Mouse (Mus musculus): Measurements from ENCODE around the gene Hic1. TPM values are rescaled to one million over a fixed set of nuclear protein-coding genes. Genes with fewer than 3 reads are reported as not detected.
A peak's percentile ranks its signal among the peaks of the same experiment; 100 is the strongest.

Hic1 gene
- total RNA-seq, 2 experiments from 2014 or later: 3.8 to 3.9 TPM

- peak; percentile 69 to 76 for DNase-seq (ENCODE audit: low spot score in 2 of 2)
- H3K27ac ChIP-seq: peak overlapping the region; percentile 84
- no peak for TF ChIP-seq CTCF (conservative IDR thresholded peaks at IDR 0.05)
- H3K4me3 ChIP-seq: no peak overlapping the region
Observed at GRCm38 (mm10) chr11:75200935-75201334, 31.6 kb upstream of the Hic1 start.

GRCm38 (mm10) chr11:75199951-75200350, 30.6 kb upstream of the Hic1 start:
- H3K27ac ChIP-seq: peak overlapping the region; percentile 84
- no peak for DNase-seq (ENCODE audit: low spot score in 2 of 2)
- TF ChIP-seq CTCF (conservative IDR thresholded peaks at IDR 0.05): no peak
- H3K4me3 ChIP-seq: no peak overlapping the region

DNA sequence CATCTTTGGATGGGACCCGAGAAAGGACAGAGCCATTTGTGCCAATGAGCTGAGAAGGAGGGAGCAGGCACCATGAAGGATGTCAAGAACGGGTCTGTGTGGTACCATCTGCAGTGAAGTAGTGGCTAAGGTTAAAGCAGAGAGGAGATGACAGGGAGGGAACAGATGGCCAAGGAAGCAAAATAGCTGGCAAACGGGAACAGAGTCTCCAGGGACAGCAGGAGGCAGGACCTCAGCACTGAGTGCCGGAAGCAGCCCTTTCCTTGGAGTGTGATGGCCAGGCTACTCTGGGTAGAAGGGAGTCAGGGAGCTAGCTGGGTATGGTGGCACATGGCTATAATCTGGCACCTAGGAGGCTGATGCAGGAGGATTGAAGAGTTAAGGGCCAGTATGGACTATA, 29.5 kb upstream of the Hic1 start:
- Histone ChIP-seq H3K4me3 (no peak overlapping the region), H3K27ac (peak overlapping the region; percentile 65; the same call in 1 of the 2 replicates)
- TF ChIP-seq CTCF (conservative IDR thresholded peaks at IDR 0.05): no peak
- DNase-seq (ENCODE audit: low spot score in 2 of 2): no peak

- Histone ChIP-seq H3K4me3 (no peak overlapping the region), H3K27ac (peak overlapping the region; percentile 96)
- no peak for TF ChIP-seq CTCF (conservative IDR thresholded peaks at IDR 0.05)
- no peak for DNase-seq (ENCODE audit: low spot score in 2 of 2)
Observed at GRCm38 (mm10) chr11:75197956-75198355, 28.6 kb upstream of the Hic1 start.

DNA sequence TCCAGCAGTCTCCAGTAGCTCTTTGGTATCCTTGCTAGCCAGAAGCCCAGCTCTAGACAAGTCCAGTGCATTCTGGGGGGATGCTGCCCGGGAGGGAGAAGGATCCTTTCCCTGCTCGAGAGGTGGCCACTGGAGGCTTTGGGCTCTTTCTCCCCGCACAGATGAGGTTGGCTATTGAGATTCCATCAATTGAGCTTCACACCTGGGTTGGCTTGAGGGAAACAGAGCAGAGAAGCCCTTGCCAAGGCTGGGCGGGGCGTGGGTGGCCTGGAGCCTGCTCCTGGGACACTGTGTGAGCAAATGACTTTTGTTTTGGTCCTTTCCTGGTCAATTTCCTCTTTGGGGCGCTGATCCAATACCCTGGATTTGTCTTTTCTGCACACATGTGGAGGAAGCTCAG, 26.8 kb upstream of the Hic1 start:
- DNase-seq (ENCODE audit: low spot score in 2 of 2): no peak
- Histone ChIP-seq H3K4me3 (peak overlapping the region; percentile 87), H3K27ac (peak overlapping the region; percentile 96)
- no peak for TF ChIP-seq CTCF (conservative IDR thresholded peaks at IDR 0.05)

DNA sequence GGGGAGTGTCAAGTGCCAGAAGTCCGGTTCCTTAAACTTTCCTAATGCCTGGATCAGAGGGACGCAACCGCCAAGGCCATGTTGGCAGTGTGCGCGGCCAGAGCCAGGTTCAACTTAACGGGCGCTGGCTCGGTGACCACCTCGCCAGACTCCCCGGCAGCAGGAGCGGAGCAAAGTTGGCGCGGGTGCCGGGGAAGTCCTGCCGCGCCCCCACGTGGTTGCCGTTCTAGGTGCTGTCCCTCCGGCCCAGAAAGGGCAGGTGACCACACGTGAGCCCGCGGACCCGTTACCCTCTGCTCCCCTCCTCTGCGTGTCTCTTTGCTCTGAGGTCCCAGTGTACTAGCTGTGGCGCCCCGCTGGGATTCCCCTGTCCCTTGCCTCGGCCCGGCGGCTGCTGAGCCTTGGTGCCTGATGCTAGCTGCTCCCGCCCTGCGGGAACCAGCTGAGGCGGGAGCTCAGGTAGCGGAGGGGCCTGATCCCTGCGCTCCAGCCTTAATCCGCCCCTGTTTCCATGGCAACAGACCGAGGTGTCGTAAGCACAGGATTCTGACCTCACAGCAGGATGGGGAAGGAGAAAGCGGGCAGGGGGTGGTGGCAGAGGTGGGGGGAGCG, 25.6 kb upstream of the Hic1 start:
- H3K27ac ChIP-seq: peak overlapping the region; percentile 96
- DNase-seq (ENCODE audit: low spot score in 2 of 2): no peak

GRCm38 (mm10) chr11:75194121-75194849, 25.0 kb upstream of the Hic1 start:
- no peak for TF ChIP-seq CTCF (conservative IDR thresholded peaks at IDR 0.05)
- DNase-seq (ENCODE audit: low spot score in 2 of 2): no peak
- Histone ChIP-seq H3K4me3 (peak overlapping the region; percentile 87), H3K27ac (peak overlapping the region; percentile 96)

More for the DNA sequence above, 25.6 kb upstream of the Hic1 start:
- H3K4me3 ChIP-seq: peak overlapping the region; percentile 87
- TF ChIP-seq CTCF (conservative IDR thresholded peaks at IDR 0.05): peak; percentile 38

GRCm38 (mm10) chr11:75193256-75194071, 24.1 kb upstream of the Hic1 start, which contains the start of gene Rtn4rl1:
Rtn4rl1 (plus strand) TSS chr11:75193783.
- peak within 1 kb of the TSS; percentile 96 for H3K27ac ChIP-seq
- TF ChIP-seq CTCF (conservative IDR thresholded peaks at IDR 0.05): no peak
- DNase-seq (ENCODE audit: low spot score in 2 of 2): peak; percentile 73 to 77
- peak within 1 kb of the TSS; percentile 87 for H3K4me3 ChIP-seq

- DNase-seq (ENCODE audit: low spot score in 2 of 2): peak; percentile 76 to 81
- peak; percentile 88 for TF ChIP-seq CTCF (conservative IDR thresholded peaks at IDR 0.05)
- peak overlapping the region; percentile 87 for H3K4me3 ChIP-seq
- peak overlapping the region; percentile 96 for H3K27ac ChIP-seq
Observed at GRCm38 (mm10) chr11:75192336-75193214, 23.3 kb upstream of the Hic1 start.

- H3K27ac ChIP-seq: peak overlapping the region; percentile 96; the same call in 1 of the 2 replicates
- DNase-seq (ENCODE audit: low spot score in 2 of 2): no peak
- no peak overlapping the region for H3K4me3 ChIP-seq
- TF ChIP-seq CTCF (conservative IDR thresholded peaks at IDR 0.05): no peak
Observed at GRCm38 (mm10) chr11:75191841-75192240, 22.5 kb upstream of the Hic1 start.

- H3K27ac ChIP-seq: peak within 1 kb of the TSS; percentile 96
- TF ChIP-seq CTCF (conservative IDR thresholded peaks at IDR 0.05): no peak
- H3K4me3 ChIP-seq: peak within 1 kb of the TSS; percentile 85
- DNase-seq (ENCODE audit: low spot score in 2 of 2): peak in 1 of 2 experiments; percentile 9
Observed at GRCm38 (mm10) chr11:75190905-75191441, 21.7 kb upstream of the Hic1 start, which contains the start of gene Dph1. Dph1 (minus strand) TSS chr11:75191241.

GRCm38 (mm10) chr11:75190371-75190724, 21.0 kb upstream of the Hic1 start:
- peak overlapping the region; percentile 96 for H3K27ac ChIP-seq
- TF ChIP-seq CTCF (conservative IDR thresholded peaks at IDR 0.05): peak; percentile 55
- H3K4me3 ChIP-seq: peak overlapping the region; percentile 85
- DNase-seq (ENCODE audit: low spot score in 2 of 2): peak; percentile 77 to 80

Data from layer of hippocampus, adult 2 months (tissue).